Mouse (Mus musculus) neutrophil, adult 83 days (primary cell): ENCODE data around the gene Cyp2t4. TPM values are rescaled to one million over a fixed set of nuclear protein-coding genes. Genes with fewer than 3 reads are reported as not detected.

ENCODE experiments used
- total RNA-seq, 2 experiments: library from RNA; stranded (reverse); gene quantifications; one replicate each; pipeline ENCODE4 v1.2.4; 2023

The Cyp2t4 gene
- total RNA-seq: not detected

GRCm38 (mm10) chr7:27153205-27153764 is at the start of gene Cyp2t4:
Cyp2t4 (plus strand) TSS chr7:27153714.

GRCm38 (mm10) chr7:27119676-27120075 is 33.8 kb upstream of the Cyp2t4 start, which contains the start of gene Cyp2f2:
Cyp2f2 (plus strand) TSS chr7:27119909.

DNA sequence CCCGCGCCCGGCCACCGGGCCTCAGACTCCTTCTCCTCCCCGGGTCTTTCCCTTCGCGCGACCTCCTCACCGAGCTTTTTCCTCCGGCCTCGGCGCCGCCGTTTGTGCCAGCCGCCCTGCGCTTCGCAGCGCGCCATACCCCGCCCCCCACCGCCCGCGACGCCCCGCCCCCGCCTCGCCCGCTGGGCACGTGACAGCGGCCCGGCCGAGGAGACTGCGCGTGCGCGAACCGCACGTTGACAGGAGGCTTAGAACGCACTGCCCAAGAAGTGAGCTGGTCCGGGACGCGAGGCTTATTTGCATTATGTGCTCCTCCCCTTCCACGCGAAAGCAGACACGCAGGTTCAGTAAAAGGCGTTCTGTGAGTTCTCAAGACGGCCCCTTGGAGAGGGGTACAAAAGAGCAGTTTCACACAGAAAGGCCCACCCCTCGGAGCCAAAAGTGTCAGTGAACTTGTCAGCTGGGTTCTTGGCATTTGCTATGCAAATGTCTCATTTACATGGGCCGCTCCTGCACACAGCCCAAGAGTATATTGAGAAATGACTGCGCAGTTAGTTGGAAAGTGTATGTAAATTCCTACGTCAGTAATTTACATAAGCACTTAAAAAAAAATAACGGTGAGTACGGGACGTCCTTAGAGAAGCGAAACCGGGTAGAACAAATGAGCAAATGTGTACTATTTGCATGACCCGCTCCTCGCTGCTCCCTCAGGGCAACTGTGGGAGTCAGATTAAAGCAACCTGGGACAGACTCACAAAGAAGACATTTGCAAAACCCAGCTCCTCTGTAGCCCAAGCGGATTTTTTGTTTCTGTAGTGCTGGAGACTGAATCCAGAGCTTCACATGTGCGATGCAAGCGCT is 13.3 kb downstream of the Cyp2t4 start, which contains the start of gene Egln2:
Gene Egln2, minus strand, starts transcription at position 189 of the 861 bp plus-strand sequence.

DNA sequence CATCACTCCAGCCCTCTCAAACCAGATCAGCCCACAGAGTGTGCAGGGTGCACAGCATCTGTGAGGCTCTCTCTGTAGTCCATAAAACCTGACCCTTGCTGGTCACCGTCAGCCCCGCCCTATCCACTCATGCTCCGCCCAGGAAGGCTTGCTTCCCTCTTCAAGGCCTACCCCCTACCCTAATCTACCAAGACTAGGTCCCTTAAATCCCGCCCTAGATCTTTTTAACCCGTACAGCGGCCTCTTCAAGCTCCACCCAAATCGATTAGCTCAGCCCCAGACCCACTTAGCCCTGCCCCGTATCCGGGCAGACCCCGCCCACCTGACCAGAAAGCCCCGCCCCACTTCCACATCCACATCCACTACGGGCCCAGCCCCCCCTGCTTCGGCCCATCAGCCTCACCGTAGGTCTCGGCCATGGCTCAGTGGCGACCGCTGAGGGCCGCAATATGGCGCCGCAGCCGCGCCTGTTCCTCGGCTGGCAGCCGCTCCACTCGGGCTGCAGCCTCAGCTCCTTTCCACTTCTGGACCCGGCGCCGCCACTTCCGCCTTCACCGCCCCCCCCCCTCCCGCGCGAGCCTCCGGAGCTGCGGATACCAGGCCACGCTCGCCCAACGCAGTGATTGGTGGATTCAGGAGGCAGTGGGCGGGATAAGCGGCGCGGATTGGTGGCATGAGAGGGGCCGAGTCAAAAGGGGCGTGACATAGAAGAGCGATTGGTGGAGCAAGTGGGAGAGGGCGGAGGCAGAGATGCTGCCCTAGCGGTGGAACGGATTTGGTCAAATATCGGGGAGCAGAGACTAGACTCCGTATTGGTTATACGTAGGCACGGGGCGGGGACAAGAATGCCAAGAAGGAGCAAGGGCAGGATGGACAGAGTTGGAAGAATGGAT is 25.1 kb downstream of the Cyp2t4 start, which contains the start of gene Rab4b:
Gene Rab4b, minus strand, starts transcription at position 573 of the 893 bp plus-strand sequence.

DNA sequence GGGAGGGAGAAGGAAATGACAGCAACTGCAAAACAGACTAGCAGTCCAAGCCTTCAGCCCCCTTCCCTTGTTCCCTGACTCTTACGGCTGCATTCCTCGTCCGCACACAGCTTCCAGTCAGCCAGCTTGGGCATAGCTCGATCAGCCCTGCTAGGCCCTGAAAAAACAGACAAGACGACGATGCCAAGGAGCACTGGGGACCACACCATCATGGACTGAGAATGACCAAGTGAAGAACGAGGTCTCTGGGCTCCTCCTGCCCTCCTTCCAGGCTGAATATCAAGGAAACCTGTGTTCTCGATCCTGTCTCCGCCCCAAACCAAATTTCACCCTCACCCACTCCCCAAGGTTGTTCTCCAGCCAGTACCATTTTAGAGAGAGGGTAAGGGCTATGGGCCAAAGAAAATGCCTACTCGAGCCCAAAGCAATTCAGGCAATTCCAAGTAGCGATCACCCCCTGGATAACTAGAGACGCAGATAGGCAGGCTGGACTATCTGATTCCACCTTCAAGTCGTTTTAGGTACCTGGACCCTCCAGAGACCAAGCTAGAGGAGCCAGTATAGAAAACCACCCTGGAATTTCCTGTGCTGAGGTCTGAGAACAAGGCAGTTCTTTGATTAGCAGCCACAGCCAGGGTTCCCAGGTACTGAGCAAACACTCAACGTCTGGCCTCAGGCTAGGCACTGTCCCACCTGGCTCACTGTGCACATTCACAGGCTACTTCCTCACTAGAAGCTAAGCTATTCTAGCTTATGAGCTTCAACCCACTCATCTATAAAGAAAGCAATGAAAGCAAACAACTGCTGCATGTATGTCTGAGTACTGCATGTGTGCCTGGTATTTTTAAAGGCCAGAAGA is 27.6 kb downstream of the Cyp2t4 start, which contains the start of the genes Gm21983 and Mia:
Gene Gm21983, minus strand, starts transcription at position 250 of the 859 bp plus-strand sequence.
Gene Mia, minus strand, starts transcription at position 321 of the 859 bp plus-strand sequence.

GRCm38 (mm10) chr7:27195681-27196611 is 42.4 kb downstream of the Cyp2t4 start, which contains the start of the genes BC024978 and Snrpa:
BC024978 (plus strand) TSS chr7:27195781.
Snrpa (minus strand) TSS chr7:27196271.

Other genes with a start within 250 kb of the Cyp2t4 start
- not detected for gene Cyp2a22, start 214.3 kb upstream of the Cyp2t4 start, total RNA-seq
- gene Cyp2a12, start 124.6 kb upstream of the Cyp2t4 start, total RNA-seq: not detected
- not detected for gene Cyp2f2, start 33.8 kb upstream of the Cyp2t4 start, total RNA-seq
- gene Egln2, start 13.1 kb downstream of the Cyp2t4 start, total RNA-seq: 10 to 100 TPM; 37.6 to 41.4 TPM
- 10 to 100 TPM; 84.6 to 99.7 TPM for gene Rab4b, start 25.2 kb downstream of the Cyp2t4 start, total RNA-seq
- gene Gm21983, start 27.4 kb downstream of the Cyp2t4 start, total RNA-seq: not detected
- gene Mia, start 27.4 kb downstream of the Cyp2t4 start, total RNA-seq: not detected
- 1 to 10 TPM; 3.6 to 3.9 TPM for gene BC024978, start 42.1 kb downstream of the Cyp2t4 start, total RNA-seq
- 10 to 100 TPM; 50.6 to 55.7 TPM for gene Snrpa, start 42.6 kb downstream of the Cyp2t4 start, total RNA-seq
- 1 to 10 TPM; 8.4 to 8.9 TPM for gene Itpkc, start 74.9 kb downstream of the Cyp2t4 start, total RNA-seq
- gene Coq8b, start 79.3 kb downstream of the Cyp2t4 start, total RNA-seq: 10 to 100 TPM; 17.5 to 19.2 TPM
- gene Numbl, start 104.7 kb downstream of the Cyp2t4 start, total RNA-seq: 1 to 10 TPM; 3.7 to 3.9 TPM
- under 1 TPM in 1 of 2 experiments, not detected in 1; 0.53 TPM for gene Ltbp4, start 184.0 kb downstream of the Cyp2t4 start, total RNA-seq
- 10 to 100 TPM; 97.3 to 98.6 TPM for gene Shkbp1, start 202.3 kb downstream of the Cyp2t4 start, total RNA-seq
- gene Gm20479, start 203.7 kb downstream of the Cyp2t4 start, total RNA-seq: 10 to 100 TPM in 1 of 2 experiments, 1 to 10 TPM in 1; 4.6 to 10.3 TPM